Mouse (Mus musculus): Measurements from ENCODE around the gene Serpina3a. TPM values are rescaled to one million over a fixed set of nuclear protein-coding genes. Genes with fewer than 3 reads are reported as not detected.
"Not testable (repeated sequence)": the region's sequence is repeated elsewhere in the genome, so short reads cannot be mapped to it uniquely, and the experiment has no call there.

Gene Serpina3a
- not detected for polyA plus RNA-seq (2017; shearing (Covaris generic))

DNA sequence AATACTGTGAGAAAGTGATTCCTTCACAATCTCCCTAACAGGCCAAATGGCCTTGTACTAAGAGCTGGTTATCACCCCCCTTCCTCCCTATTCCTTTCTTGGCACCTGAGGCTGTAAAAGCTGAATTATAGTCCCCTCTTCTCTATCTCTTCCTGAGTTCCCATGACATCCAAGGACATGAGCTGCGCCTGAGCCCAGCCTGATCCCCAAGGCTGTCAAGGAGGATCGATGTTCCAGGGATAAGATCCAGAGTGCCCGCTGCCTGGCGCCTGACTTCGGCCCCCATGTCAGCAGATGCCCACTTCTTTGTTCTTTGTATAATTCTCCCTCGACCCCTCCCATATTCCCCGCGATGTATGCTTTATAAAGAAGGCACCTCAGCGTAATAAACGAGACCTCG, at the start of gene Serpina3a:
TSS of gene Serpina3a (plus strand) at position 392 of the 400 bp plus-strand sequence.
- ATAC-seq = not testable (repeated sequence)

DNA sequence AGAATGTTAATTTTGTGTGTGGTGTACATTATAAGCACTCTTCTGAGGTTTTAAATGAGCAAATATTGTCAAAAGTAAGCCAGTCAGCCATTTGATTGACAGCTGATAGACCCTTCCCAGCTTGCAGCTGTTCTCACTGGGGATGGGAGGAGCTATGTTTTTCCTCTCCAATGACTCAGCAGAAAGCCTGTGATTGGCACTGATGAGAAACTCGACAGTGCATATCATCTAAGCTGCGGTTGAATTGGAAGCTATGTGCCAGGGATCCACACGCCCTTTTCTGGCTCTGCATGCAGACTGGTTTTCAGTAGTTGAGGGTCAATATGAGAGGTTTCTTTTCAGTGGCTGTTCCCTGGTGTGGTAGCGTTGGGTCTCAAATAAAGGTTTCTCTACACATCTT, 48.0 kb upstream of the Serpina3a start:
- ATAC-seq = no peak

DNA sequence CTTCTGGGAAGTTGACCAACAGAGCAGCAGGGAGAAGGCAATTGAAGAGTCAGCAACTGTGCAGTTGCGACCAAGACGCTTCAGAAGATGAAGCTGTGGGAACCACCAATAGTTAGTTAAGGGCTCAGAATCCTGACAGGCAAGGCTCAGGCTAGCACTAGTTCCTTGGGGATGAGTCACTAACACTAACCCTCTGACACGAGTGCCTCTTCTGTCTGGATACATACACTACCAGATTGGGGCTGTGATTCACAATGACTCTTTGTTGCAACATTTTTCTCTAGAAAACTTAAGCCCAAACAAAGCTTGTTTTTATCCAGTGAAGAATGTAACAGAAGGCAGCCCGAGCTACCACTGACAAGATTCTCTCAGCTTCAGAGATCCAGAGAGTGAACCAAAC, 47.5 kb upstream of the Serpina3a start:
- ATAC-seq = no peak

DNA sequence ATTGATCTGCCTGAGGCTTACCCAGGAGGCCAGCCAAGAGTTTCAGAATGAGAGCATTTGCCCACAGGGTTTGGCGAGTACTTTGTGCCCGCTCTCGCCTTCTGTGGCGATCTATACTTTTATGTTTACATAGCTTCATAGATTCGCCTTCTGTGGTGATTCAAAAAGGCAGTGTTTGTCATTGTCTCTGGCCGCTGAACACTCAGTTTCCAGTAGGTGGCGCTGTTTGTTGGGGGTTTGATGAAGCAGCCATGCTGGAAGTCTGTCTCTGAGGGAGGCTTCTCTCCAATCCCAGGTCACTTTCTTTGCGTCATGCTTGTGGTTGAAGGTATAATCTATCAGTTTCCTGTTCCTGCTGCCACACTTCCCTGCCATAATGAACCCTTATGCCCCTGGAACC, 46.3 kb upstream of the Serpina3a start:
- peak; percentile 22 for ATAC-seq

DNA sequence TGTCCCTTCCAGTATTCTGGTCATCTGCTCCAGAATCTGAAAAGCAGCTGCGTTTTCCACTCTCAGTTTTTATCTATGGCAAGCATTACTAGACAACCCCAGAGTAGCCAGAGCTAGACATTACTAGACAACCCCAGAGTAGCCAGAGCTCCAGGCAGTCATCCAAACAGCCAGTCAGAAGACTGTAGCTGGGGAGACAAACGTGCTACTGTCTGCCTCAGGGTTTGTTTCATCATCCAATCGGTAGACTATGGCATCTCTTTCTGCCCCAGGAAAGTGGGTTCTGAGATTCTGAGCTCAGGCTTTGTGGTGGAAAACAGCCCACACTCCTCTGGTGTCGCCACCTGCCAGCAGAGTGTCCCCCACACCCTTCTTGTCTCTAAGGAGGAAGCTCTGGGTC, 45.0 kb upstream of the Serpina3a start:
- peak; percentile 72 for ATAC-seq

DNA sequence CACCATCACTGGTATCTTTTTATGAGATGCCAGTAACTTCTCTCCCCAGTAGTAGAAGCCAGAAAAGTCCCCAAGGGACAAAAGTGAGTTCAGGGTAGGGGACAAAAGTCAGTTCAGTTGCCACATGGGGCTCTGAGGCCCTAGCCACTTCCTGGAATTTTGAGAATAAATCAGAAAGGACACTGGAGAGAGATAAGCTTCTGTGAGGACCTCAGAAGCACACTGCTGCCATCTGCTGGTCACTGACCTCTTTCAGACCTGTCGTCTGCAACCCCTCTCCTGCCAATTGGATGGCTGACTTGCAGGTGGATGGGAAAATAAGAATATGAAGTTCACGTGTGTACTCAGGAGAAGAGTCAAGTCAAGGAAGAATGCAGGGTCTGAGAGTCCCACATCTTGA, 42.9 kb upstream of the Serpina3a start:
- peak; percentile 40 for ATAC-seq

DNA sequence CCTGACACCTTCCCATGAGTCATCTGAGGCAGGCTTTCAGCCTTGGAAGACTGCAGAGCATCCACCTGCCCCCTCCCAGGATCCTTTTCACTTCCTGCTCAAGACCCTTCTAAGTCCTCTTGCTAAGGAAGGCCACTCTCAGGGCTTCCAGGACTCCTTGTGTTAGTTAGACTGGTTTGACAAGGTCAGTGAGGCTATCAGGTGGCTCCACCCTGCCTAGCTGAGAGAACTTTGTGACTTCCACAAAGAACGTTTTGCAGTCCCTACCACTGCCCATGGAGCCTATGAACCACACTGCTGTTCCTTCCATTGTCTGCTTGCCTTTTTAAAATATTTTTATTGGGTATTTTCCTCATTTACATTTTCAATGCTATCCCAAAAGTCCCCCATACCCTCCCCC, 40.8 kb upstream of the Serpina3a start:
- ATAC-seq = no peak

DNA sequence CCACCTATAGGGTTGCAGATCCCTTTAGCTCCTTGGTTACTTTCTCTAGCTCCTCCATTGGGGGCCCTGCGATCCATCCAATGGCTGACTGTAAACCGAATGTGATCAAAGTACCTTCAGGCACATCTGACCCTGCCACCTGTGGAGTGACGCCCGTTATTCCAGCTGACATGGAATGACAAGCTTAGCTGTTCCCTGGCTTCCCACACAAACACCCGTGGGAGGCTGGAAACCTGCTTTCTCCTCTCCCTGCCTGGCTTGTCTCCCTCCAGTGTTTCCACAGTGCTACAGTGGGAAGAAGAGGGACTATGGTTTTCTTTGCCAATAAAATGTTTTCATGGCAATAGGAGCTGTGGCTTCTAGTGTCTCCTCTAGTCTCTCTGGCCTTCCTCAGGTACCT, 40.2 kb upstream of the Serpina3a start:
- ATAC-seq = no peak

DNA sequence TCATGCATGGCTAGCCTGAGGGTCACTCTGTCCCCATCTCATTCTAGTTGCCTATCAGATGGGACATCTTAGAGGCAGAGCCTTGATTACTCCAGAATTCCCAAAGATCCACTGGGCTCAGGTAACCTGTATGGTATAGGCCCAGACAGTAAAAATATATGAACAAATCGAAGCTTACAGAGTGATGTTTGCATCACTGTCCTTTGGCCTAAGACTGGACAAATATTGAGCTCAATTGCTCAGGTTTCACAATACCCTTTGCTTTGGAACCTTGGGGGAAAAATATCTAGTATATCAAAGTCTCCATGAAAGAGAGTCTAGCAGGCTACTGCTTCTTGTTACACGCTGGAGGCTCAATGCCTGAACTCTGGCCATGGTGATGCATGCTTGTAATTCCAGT, 22.4 kb upstream of the Serpina3a start:
- no peak for ATAC-seq

DNA sequence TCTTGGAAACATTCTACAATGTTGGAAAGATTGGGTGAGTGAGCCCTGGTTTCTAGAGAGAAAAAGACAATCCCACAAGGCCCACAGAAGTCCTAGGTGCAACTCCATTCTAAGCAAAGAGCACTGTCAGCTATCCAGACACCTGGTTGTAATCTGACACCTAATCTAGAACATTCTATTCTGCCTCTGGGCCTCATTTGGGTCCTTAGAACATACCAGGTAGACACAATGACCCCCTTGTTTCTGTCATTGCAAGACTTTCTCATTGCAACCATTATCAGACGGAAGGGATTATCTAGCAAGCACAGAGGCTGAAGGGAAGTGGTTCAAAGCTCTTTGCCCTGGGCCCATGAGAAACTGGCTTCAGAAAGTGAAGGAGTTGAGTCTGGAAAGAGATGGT, 21.2 kb upstream of the Serpina3a start:
- ATAC-seq = no peak

DNA sequence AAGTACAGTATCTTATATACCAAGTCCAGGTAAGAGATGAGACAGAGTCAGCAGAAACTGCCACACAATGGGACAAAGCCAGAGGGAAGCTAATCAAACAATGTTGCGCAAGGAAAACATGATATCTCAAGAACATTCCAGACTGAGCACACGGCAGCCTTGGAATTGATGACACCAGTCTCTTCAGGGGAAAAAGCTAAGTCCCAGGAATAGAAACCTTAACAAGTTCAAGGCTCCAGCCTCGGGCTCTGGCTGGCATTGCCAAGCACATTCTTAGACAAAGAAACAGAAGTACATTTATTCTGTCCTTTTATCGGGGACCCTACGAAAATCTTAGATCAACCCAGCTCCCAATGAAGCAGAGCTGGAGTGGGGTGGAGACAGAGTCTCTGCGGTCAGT, 11.8 kb upstream of the Serpina3a start, which contains the start of gene Serpina5:
TSS of gene Serpina5 (plus strand) at position 346 of the 400 bp plus-strand sequence.
- ATAC-seq = no peak

DNA sequence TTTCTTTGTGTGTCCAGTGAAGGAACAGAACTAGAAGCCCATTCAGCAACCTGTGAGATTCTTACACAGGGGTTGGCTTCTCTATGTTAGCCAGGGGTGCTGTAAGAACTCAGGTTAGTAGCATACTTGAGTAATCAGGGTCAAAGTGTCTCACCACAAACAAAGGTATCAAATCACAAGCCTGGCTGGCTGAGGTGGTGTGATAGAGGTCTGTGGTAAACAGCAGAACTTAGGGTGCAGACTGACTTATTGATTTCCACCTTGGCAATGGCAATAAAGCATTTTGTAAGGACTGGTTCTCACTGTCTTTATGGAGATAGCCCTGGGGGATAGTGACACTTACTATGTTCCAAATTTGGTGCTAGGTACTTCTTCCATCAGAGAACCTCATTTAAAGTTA, 6.7 kb upstream of the Serpina3a start:
- no peak for ATAC-seq

DNA sequence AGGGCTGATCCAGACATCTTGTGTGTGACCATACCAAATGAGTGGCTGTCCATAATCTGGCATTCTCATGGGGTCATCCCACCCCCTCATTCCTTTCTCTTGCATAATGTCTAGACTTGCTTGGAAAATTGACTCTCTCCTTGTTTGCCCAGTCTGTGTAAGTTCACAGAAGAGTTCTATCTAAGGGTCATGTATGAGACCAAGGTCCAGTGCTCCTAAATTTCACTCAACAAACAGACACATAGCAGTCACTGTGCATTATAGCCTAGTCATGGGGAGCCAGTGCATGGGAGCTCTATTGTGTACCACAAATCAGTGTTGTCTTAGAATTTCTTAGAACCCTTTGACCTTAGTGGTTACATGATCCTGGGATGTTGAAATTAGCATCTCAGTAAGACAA, 5.6 kb upstream of the Serpina3a start:
- ATAC-seq = no peak

DNA sequence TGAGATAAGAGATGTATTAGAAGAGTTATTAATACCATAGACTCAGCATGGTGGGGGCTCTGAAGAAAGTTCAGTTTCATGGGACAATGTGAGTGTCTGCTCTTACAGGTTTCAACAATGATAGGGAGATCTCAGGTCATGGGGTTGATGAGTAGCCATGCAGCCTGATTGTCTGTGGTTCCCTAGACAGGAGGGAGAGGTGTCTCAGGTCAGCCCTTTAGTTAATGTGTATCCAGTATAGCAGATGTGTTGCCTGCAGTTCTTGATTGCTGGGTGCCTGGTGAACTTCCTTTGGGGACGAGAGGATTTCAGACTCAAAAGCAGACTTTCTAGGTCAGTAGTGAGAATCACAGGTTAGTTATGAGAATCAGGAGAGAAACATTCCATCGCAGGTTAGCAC, 4.0 kb upstream of the Serpina3a start:
- no peak for ATAC-seq

DNA sequence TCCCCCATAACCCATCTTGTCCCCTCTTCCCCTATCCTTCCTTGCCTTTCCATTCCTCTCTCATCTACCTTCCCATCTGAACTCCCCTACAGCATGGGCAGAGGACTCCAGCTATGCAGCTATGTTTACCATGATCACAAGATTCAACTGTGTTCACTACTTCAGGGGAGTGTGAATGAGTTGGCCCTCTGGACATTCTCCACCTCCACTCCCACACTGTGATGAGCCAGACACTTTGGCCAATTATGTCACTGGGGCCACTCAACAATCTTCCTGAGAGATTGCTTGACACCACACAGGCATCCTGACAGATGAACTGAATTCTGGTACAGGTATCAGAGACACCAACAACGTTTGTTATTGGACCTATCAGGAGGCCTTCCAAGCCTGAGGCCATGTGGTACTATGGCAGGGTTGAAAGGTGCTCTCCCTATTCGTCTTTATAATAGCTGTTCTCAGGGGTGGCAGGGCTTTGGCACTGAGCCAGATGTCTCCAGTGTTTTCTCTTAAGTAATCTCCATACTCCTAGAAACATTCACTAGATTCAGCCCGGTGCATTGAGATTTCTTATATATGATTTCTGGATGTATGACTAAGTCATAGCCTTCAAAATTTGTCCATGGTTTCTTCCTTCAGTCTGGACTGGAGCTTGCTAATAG, 2.5 kb downstream of the Serpina3a start:
- no peak for ATAC-seq

DNA sequence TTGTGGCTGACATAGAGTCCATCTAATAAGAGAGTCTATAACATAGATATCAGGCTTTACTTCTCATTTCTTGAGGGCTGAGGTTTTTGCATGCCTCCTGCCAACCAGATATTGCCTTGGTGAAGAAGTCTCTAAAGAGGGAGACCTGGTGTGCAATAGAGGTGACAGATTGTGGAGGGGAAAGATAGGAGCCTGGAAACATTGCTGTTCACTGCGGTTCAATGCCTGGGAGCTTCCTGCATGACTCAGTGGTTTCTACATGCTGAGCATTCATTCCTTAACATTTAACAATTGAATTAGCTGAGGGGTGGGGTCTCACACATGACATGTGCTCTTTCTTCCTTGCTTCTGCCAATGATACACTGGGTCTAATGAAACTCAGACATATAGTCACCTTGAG, 10.6 kb downstream of the Serpina3a start:
- ATAC-seq = no peak

DNA sequence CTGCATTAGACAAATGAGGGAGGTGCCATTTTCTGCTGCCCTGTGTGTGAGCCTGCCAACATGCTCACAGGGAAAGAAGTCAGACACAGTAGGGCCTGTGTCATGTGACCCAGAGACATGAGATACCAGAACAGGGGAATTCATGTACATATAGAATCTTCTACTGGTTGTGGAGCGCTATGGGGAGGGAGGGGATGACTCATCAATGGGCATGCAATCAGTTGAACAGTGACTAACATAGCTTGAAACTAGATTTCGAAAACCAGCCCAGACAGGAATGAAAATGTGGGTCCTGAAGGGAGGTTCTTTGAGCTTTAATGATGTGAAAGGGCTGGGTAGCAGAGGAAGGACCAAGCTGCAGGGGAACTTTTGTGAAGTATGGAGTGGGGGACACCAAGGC, 11.5 kb downstream of the Serpina3a start:
- no peak for ATAC-seq

DNA sequence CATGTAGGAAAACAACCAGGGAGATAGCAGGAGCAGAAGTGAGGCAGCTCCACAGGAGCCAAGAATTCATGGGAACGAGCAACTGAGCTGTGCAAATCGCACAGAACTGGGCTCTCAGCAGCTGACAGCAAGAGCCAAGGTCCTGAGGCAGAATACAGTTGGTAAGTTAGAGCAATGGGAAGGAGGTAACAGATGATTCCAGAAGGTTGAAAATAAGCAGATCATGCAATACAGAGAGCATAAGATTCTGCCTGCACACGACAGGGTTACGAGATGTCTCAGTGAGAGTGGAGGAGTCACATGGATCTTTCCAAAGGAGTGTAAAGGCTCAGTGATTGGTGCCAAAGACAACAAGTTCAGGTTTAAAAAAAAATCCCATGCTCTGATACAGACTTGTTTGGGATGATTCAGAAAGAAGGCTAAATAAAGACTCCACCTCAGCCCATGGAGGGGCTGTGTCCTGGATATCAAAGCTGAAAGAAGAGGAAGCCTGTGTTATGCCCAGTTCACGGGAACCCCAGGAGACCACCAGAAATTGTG, 12.6 kb downstream of the Serpina3a start:
- no peak for ATAC-seq

DNA sequence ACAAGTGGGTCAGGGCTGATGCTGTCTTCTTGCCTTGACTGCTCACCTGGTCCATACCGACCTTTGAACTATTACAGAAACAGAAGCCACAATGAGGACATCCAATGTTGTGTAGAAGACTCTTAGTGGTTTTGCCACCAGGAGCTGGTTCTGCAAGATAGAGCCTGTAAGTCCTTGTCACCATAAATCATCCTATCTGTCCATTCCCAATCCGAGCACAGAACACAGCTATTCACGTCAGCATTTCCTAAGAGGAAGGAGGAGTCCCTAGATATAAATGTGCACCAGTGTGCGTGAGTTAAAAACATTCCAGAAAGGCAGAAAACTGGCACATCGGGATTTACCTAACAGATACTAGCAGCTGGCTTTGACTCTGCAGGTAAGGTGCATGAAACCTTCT, 15.2 kb downstream of the Serpina3a start, which contains the start of gene Serpina3b:
TSS of gene Serpina3b (plus strand) at position 301 of the 400 bp plus-strand sequence.
- no peak for ATAC-seq

DNA sequence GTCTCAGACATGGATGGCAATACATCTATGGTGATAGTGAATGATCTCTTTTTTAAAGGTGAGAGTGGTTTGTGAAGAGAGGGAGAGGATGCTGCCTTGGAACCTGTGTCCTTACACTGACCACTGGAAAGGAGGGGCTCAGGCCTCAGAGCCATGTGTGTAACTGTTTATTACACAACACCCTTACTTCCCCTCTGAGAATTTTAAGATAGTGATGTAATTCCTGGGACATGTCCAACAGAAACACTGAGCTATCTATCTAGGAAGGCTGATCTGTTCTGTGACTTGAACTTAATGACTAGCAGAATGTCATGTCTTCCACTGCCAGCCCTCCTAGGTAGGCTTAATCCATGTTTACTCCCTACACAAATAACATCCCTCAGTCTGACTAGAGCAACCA, 18.5 kb downstream of the Serpina3a start:
- no peak for ATAC-seq

DNA sequence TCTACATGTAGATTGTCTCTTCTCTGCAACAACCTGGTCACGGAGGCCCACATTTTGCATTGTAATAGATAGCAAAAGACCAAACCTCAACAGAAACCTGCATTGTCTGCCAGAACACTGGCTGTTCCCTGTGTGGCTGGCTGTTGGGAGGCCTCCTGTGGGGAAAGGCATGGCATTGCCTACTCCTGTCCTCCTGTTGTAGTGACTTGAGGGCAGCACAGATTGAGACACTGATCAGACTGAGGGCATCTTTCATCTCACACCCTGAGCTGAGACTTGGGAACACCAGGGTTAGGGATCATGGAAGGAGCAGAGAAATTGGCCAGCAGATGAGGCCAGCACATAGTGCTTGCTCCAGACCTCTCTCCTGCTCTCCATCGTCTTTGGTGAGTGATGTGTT, 25.7 kb downstream of the Serpina3a start:
- ATAC-seq = no peak

DNA sequence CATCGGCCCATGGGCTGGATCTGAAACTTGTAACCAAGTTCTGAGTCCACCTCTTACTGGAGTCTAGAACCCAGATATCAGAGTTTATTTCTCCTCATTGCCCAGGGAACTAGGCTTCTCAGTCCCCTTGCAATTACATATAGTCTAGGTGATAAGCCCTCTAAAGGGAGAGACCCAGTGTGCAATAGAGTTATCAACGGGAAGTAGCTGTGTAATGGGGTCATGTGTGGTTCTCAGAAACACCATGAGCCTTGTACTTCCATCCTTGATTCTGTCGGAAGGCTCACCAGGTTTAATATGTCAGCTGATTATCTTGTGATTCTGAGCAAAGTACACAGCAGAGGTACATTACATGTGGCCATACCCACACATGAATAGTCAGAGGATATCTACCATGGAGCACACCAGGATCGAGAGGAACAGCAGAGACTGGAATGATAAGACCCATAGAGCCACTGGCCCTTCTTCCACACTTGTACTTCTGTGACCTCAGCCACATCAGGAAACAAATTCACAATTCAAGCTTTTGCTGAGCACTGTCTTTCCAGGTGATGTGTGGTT, 28.1 kb downstream of the Serpina3a start:
- ATAC-seq = no peak

DNA sequence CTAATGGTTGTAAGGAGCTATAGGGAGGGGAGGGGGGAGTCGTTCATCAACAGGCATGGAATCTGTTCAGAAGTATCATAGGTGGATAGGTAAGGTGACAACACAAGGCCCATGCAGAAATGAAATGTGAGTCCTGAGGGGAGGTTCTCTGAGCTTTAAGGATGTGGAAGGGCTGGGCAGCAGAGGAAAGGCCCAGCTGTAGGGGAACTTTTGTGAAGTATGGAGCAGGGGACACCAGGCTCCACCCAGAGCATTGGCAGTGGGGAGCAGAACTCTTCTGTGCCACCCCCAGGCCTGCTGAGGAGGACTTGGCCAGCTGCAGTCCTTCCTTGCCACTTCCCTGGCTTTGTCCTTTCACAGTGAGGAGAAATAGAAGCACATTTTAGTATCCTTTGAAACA, 29.0 kb downstream of the Serpina3a start:
- ATAC-seq = no peak

DNA sequence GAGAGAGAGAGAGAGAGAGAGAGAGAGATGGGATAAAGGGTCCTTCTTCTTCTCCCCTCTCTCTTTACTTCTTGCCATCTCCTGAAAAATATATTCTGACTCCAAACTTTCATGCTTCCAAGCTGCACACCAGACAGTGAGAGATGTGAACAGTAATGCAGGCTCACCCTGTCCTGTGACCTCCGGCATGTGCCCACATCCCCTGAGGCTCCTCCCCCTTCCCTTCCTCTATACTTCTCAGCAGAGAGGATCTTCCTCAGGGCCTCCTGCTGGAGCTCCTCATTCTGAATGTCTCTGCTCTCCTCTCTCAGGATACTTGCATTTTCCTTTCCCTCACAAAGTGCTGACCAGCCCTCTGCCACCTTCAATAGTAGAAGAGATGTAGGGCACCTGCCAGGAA, 29.9 kb downstream of the Serpina3a start:
- ATAC-seq = no peak

DNA sequence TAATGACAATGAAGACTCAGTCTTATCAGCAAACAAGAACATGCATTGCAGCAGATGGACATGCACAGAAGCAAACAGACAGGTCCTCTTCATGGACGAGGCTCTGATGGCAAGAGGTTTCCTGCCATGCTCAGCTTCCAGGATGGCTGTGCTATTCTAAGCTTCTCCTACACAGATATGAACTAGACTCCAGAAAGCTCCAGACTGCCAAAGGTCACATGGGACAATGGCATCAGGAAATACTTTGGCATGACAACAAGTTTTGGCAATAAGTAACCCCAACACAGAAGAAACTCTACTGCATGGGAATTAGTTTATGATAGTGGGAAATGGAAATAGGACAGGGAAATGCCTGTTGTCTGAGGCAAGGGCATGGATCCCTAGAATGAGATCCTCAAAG, 30.8 kb downstream of the Serpina3a start:
- no peak for ATAC-seq
